Mouse (Mus musculus) erythroid progenitor cell, adult 5-6 weeks (primary cell): Measurements from ENCODE around the gene 4930432K21Rik. TPM values are rescaled to one million over a fixed set of nuclear protein-coding genes. Genes with fewer than 3 reads are reported as not detected.

Experiments used
- ATAC-seq: replicated peaks from 2 replicates; pipeline ENCODE4 v1.8.0; 2016; ENCODE audit warnings: moderate number of reproducible peaks, mild to moderate bottlenecking, moderate TSS enrichment, inconsistent platforms; ENCODE audit not compliant: poor library complexity, low FRiP score, severe bottlenecking
- total RNA-seq, 2 experiments: library from RNA; stranded (forward) in 1 of 2; stranded (reverse) in 1 of 2; fragments of 150-400 nt in 1 of 2; fragments of 186-747, 209-891 nt in 1 of 2; gene quantifications; 2 replicates each; pipeline versions ENCODE4 v1.2.3 to v1.2.4; 2015 to 2017; ENCODE audit warnings: low replicate concordance in 2 of 2

Gene 4930432K21Rik
- total RNA-seq, 2 experiments from 2014 or later, result not detected

DNA sequence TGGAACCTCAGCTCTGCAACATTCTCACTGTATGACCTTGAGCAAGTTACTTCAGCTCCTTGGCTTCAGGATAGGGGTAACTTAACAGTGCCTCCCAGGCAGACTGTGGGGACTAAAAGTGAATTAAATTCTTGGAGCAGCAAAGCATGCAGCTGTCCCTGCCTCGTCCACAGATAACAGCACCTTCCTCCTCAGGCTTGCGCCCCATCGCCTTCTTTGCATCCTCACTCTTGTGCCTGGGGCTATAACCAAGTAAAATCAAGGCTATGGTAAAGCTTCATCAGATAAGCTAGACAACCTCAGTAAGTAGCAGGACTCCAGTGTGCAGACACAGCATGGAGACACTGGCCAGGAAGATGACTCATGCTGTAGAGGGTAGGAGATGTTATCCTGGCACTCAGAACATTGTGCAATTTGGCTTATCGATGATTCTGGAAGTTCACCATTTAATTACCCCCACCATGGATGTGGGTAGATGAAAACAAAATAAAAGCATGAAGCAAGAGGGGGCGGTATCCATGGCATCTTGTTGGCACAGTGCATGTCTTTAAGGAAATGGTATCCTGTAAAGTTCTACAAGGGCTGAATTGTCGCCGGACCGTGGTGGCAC is 3.1 kb upstream of the 4930432K21Rik start:
- ATAC-seq, result no peak

DNA sequence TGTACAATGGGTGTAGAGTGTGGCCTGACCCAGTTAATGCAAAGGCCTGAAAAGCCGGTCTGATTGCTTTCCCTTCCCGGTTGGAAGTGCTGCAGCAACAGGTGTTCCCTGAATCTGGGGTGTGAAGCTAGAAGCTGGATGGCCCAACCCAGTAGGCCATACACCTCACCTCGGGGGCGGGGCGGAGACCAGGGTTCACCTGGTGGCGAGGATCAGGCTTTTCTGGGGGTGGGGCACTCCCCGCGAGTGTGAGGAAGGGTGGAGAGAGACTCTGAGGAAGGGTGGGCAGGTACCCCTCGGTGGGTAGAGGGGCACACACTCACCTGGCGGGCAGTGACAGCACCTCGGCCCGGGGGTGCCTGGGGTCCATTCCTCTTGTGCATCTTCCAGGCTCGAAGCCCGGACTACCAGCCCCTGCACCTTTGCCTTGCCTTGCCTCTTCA is 480 bp upstream of the 4930432K21Rik start:
- peak; percentile 39 for ATAC-seq

DNA sequence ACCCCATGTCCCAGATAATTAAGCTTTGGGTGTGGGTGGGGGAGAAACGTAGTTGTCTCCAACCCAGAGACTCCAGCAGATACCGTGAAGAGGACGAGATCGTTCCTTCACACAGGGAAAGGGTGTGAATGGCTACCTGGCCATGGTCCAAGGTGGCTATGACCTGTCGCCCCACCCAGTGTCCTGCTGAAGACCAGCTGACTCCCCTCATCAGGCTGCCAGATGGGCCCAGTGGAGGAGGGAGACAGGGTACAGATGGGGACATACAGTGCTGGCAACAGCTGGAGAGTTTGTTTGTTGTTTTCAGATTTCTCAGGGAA is 666 bp downstream of the 4930432K21Rik start:
- ATAC-seq, result no peak

DNA sequence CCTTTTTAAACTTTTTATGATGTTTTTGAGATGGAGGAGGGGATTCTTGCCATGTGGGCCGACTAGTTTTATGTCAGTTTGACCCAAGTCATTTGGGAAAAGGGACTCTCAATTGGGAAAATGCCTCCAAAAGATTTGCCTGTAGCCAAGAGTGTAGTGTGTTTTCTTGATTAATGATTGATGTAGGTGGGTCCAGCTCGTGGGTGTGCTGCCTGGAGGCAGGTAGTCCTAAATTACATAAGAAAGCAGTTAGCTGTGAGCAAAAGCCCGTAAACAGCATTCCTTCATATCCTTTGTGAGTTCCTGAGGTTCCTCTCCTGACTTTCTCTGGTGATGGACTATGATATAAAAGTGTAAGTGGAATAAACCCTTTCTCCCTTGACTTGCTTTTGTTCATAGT is 1.4 kb downstream of the 4930432K21Rik start:
- ATAC-seq, result no peak

DNA sequence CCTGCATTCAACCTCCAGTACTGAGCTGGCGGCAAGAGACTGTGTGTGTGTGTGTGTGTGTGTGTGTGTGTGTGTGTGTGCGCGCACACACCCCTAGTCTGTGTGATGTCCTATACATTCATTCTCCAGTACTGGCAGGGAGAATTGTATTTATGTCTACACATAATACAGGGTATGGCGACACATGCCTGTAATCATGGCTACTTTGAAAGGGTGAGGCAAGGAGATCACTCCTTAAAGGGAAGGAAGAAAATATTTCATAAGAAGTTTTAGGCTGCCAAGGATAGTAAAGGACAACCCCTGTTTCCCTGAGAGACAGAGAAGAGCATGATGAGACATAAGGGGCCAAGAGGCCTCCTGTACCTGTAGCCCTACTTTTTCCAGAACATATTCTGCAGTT is 9.8 kb downstream of the 4930432K21Rik start:
- no peak for ATAC-seq

DNA sequence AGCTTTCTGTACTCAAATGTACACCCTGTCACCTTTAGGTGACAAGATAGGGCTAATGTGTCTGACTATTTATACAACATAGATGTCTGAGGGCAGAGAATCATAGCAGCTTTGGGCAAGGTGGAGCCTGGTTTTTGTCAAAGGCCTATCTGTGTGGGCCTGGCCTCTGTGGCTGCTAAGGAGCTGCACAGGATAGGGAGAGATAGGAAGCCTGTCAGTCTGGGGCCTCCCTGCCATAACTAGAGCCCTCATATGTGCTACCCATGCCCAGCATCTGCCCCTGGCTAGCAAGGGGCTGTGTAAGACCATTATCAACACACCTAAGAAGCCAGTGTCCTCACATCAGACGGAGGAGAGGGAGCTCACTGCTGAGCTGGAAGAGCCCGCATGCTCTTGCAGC is 19.9 kb downstream of the 4930432K21Rik start:
- no peak for ATAC-seq

DNA sequence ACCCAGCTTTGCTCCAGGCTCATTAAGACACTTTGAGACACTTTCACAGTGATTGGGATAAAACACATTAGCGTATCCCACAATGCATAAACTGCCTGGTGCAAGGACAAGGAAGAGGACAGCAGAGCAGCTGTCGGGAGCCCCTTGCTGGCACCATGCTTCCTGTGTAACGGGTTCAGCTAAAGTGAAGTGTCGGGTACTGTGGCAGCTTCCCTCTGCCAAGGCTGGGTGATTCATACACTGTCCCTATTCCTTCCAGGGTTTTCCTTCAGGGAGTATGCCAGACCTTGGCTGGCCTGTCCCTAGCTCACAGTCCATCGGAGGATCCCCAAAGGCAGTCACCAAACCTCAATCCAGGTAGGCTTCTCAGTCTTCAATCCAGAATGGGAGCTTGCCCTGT is 22.3 kb downstream of the 4930432K21Rik start:
- ATAC-seq, result no peak

DNA sequence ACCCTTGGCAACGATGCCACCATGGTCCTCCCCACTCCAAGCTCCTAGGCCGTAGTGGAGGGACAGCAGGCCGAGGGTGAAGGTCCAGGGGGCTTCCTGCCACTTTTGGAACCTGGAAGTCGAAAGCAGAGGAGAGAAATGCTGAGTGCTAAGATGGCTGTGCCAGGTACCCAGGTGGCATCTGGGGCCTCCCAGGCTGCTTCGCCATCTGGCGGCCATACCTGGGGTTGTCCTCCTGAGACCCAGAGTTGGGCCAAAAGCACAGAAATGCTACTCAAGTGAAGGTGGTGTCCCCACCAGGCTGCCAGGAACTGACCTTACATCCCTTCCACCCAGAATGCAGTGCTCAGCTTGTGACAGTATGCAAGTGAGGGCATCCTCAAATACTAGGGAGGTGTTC is 26.0 kb downstream of the 4930432K21Rik start:
- 0 out of 2 replicates have a peak, but pooled peaks have one; percentile 45 for ATAC-seq

DNA sequence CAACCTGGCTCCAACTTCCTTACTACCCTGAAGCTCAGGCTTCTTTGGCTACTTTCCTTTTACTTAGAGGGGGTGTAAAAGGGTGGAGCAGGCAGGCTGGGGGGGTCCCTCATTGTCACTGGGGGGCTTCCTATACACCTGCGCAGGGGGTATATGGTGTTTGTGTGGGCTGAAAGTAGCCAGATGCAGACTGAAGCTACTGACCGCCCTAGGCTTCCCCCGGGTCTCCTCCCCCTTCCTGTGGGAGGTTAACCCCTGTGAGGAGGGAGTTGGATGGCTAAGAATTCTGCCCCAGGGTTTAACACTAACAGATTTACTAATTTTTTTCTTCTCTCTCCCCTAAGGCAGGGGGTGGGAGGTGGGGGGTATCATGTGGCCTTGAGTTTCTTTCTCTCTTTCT is 28.7 kb downstream of the 4930432K21Rik start:
- no peak for ATAC-seq

DNA sequence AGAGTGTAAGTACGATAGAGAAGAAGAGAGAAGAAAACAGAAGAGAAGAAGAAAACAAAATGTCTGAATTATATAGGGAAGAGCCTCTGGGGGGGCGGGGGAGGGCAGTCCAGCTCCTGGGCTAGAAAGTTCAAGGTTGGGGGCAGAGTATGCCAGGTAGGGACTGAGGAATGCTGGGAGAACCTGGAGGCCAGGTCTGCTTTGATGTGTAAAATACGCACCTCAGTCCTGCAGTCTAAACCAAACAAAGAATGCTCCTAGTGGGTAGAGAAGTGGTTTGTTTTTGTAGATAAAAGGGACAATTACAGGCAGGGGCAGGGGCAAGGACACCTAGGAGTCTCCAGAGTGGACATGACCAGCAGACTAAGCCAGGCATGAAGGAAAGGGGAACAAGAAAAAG is 29.6 kb downstream of the 4930432K21Rik start:
- ATAC-seq, result no peak

DNA sequence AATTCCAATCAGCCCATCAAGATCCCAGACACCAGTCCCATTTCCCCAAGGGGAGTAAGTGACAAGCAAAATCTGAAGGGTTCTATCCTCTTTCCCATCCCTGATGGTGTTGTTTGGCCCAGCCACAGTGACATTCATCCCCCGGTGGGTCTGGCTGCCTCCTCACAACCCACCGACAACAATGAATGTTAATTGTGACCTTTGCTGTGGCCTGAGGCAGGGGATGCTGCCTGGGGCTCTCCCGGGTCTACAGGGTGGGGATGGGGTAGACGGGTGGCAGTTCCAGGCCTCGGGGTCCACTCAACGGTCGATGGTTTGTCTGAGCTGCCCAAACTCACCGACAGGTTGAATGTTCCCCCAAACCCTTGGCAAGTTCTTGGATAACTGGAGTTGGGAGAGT is 30.8 kb downstream of the 4930432K21Rik start:
- no peak for ATAC-seq

DNA sequence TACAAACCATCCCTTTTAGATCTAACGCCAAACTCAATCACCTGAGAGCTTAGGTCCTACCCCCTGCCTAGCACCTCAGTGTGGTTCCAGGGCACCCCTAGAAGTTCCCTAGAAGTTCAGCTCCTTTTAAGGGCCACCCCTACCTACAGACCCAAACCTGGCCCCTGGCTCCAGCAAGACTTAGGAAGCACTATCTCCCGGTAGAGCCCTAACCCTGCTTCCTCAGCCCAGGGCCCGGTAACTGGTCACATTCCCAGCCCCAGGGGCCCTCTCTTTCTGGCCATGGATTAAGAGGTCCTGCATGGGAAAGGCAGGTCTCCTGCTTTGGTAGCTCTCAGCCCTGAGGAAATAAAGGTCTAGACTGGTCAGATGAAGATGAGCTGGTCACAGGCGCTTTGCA is 32.1 kb downstream of the 4930432K21Rik start:
- ATAC-seq, result no peak

DNA sequence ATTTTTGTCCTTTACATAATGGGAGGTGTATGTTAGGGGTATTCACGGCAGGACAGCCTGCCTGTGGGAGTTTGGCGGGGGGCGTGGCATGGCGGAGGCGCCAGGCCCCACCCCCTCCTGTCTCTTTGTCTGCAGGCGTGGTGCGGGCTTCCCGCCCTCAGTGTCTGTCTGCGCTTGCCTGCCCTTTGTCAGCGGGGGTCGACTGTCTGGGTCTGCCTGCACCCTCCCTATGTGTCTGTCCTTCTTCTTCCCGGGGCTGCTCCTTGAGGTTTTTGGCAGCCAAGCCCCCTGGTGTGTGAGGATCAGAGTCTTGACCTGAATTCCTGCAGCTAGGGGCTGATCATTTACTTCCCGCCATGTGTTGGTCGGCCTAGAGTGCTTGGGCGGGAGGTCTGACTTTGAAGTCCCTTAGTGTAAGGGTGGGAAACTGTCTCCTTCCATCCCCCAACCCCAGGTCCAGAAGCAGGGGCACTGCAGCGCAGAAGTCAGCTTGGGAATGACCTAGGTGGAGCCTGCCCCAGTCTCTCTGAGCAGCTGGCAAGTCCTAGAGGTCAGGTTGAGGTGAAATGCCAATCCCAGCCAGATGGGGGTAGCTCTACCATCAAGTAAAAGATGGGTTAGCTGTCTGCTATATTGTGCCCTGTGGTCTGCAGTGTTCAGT is 32.8 kb downstream of the 4930432K21Rik start:
- 0 out of 2 replicates have a peak, but pooled peaks have one; percentile 40 for ATAC-seq

DNA sequence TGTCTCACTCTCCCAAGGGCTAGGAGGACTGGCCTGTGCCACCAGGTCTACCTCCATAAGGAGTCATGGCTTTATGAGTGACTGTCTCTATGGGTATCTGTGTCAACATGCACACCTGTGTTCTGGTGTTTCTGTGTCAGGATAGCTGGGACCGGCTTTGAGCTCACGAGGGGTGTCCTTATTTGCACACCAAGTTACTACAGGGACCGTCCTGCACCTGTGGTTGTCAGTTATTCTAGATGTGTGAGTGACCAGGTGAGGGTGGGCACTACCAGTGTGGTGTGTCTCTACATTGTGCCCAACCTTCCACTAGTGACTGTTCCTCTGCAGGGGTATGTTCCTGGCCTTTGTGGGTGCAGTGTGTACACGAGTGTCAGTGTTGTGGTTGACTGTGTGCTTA is 35.0 kb downstream of the 4930432K21Rik start:
- ATAC-seq, result no peak

DNA sequence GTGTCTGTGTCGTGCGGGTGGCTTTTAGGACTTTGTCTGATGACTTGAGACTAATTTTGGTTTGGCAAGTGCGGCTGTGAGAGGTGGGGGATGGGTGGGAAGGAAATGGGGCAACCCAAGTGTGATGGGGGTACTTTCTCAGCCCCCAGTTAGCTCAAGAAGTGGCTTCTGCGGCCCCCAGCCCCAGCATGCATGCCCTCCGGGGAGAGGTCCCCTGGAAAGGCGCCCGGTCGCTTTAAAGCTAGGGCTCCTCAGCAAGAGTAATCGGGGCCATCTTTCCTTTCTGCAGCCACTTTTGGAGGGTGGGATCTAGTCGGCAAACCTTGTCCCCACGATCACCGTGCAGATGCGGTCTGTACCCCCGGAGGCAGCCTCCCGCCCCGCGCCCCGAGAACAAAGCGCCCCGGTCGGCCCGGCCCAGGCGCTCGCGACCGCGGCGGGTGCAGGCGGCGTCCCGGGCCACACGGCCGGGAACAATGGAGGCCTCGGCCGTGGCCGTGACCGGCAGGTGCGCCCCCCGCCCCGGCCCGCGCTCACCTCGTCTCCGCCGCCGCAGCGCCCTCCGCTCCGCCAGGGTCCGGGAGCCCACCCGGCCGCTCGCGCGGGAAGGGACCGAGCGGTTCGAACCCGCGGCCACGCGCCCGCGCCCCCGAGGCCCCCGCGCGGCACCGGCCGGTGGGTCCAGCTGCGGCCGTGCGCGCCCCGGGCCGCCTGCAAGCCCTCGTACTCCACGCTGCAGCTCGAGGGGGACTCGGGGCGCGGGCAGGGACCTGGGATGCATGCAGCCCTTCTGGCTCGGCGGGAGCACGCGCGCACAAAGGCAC is 35.6 kb downstream of the 4930432K21Rik start:
- ATAC-seq, result no peak

DNA sequence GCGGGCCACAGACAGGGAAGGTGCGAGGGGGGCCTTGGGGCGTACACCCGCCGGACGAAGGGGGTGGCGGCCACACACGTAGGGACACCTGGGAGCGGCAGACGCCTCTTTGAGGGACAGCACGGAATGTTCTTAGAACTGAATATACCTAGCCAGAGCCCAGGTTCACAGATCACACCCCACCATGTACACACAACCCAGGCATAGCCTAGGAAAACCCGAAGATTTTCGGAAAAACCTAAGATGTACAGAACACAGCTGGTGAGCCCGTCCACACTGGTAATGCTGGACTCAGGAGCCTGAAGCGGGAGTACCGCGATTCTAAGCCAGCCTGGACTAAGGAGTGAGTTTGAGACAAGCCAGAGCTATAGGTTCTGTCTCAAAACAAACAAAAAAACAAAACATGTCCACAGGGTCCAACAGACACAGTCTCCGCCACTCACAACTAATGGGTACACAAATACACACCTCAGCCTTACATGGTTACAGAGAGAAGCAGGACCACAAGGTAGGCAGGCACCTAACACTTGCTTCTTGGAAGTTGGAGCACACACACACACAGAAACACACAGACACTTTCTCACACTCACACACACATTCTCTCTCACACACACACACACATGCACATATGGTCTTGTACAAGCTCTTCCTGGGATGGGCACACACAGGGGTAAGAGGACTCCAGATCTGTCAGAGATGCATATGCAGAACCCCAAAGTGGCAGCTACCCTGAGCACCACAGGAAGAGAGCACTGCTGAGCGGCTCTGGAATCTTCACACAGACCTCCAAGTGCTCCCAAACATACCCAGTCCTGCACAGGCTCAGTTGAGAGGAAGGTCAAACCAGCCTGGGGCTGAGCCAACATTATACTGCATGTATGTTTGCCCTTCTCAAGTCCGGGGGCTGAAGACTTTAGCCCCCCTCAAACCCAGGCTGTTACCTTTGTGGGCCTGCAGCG is 36.5 kb downstream of the 4930432K21Rik start:
- no peak for ATAC-seq

DNA sequence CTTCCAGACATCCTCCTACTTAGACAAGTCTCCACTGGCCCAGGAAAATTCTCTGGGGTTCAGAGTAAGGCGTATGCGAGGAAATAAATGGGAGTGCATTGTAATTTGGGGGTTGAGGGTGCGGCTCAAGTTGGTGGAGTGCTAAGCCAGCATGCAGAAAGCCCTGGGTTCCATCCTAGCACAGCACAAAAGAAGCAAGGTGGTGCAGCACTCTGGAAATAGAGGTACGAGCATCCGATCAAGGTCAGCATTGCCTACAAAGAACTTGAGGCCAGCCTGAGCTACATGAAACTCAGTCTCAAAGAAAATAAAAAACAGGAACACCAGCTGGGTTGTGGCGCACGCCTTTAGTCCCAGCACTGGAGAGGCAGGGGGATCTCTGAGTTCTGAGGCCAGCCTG is 37.3 kb downstream of the 4930432K21Rik start, which contains the start of gene Nanos3:
TSS of gene Nanos3 (minus strand) at position 101 of the 400 bp plus-strand sequence.
- ATAC-seq, result no peak

DNA sequence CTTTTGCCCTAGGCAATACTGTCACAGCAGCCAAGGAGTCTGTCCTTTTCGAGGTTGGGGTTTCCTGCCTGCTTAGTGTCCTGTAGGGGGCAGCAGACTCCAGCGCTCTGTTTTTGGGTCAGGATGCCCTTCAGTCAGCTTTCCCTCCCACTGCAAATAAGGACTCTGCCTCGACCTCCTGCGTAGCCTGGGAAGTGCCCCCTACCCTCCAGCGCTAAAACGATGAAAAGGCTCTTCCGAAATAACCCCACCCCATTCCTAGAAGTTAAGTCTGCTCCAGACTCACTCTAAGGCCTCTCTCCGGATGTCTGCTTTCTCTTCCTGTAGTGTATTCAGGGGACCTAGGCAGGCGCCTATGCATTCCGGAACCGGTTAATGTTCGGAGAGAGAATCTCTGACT is 38.7 kb downstream of the 4930432K21Rik start:
- peak; percentile 80 for ATAC-seq

DNA sequence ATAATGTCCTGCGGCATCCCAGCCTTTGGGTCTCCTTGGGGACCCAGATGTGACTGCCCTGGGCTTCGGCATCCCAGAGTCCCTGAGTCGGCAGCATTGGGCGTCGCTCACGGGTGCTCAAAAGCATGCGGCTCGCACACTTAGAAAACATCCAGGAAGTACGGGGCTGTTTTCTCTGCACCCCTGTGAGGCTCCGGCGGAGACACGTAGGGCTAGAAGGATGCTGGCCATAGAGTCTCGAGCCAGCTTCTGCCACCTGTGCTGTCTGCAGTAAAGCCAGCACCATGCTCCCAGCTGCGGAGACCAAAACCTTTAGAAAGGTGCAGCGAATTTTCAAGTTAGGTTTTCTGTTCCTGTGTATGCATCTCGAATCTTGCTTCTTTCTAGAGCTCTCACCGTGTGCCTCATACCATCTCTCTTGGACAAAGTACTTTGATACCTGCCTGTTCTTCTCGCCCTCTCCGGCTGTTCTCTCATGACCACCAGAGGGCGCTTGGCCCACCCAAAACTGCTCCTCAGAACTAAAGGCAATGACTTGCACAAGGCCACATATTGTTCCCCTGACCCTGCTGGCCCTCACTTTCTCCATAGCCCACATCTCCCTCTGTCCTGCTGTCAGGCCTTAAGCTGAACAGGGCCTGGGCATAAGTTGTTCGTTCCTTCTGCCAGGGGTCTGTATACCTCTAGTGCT is 39.4 kb downstream of the 4930432K21Rik start:
- ATAC-seq, result peak; percentile 60
